Mouse (Mus musculus) heart, adult 11 months (tissue): Measurements from ENCODE around the gene Ube2s.
A peak's percentile ranks its signal among the peaks of the same experiment; 100 is the strongest.

Experiments
- DNase-seq: peaks from one replicate; pipeline ENCODE4 v3.0.0; 2022

Ube2s gene

DNA sequence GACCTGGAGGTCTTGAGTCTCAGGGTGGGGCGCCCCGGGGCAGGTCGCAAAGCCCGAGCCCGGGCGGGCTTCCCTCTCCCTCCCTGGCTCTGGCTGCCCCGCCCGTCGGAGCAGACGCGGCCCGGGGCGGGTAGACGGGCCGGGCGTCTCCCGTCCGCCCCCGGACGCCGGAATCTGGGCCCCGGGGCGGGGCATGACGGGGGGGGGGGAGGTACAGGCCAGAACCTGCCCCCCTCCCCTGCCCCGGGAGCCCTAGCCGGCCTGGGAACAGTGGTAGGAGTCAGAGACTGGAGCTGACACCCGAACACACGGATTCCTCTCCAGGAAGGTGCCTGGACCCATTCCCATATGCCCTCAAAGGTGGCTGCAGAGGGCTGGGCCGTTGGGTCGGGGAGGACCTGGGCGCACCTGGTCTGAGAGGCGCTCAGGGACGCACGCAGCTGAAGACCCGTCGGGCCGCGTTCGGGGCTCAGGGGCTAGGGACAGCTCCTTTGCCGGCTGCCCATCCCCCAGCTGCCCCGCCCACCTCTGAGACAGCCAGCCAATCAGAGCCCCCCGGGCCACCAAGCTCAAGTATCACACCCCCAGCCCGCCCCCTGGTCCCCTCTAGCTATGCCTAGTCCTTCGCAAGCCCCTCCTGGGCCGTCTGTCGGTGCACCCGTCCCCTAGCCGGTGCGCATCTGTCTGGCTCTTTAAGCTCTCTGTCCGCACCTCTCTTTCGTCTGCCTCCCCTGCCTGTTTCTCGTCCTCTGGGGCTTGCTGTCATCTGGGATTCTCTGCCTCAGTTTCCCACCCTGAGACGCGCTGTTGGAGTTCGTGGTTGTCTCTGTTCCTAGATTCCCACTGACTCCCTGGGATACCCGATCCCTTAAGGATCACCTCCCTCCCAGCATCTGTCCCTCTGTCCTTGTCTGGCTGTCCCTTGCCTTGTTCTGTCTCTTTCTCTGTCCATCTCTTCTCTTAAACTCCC, 35.2 kb downstream of the Ube2s start:
- DNase-seq: peak; percentile 97

- DNase-seq: peak; percentile 73
These were observed 36.3 kb downstream of the Ube2s start for GRCm38 (mm10) chr7:4776131-4776530.

- DNase-seq: no peak
These were observed 41.2 kb downstream of the Ube2s start, which contains the start of gene Fam71e2 for GRCm38 (mm10) chr7:4771202-4771601. TSS of gene Fam71e2 (minus strand) at chr7:4771302.

GRCm38 (mm10) chr7:4764946-4765710, 47.3 kb downstream of the Ube2s start:
- peak; percentile 69 for DNase-seq

GRCm38 (mm10) chr7:4759670-4760069, 52.7 kb downstream of the Ube2s start:
- DNase-seq: peak; percentile 79

- peak; percentile 97 for DNase-seq
These were observed 59.4 kb downstream of the Ube2s start, which contains the start of gene Cox6b2 for GRCm38 (mm10) chr7:4752821-4753570. TSS of gene Cox6b2 (minus strand) at chr7:4753094.

GRCm38 (mm10) chr7:4751971-4752820, 60.2 kb downstream of the Ube2s start:
- peak; percentile 93 for DNase-seq

DNA sequence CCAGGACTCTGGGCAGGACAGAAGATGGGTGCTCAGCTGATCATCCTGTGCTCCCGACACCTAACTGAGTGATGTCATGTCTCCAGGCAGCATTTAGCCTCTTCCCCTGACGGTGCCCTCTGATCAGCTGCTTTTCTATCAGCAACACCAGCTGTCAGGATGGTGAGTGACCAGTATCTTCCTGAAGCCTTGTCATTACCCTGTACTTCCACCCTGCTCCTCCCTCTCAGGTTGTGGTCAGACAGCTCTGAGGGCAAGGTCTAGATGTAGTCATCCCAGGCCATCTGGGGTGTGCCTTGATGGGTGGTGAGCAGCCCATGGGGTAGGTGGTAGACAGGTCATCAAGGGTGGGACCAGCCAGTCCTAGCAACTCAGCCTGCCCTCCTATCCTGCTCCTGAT, 63.2 kb downstream of the Ube2s start:
- DNase-seq: peak; percentile 82

- DNase-seq: peak; percentile 81
These were observed 64.1 kb downstream of the Ube2s start for GRCm38 (mm10) chr7:4748321-4748720.

DNA sequence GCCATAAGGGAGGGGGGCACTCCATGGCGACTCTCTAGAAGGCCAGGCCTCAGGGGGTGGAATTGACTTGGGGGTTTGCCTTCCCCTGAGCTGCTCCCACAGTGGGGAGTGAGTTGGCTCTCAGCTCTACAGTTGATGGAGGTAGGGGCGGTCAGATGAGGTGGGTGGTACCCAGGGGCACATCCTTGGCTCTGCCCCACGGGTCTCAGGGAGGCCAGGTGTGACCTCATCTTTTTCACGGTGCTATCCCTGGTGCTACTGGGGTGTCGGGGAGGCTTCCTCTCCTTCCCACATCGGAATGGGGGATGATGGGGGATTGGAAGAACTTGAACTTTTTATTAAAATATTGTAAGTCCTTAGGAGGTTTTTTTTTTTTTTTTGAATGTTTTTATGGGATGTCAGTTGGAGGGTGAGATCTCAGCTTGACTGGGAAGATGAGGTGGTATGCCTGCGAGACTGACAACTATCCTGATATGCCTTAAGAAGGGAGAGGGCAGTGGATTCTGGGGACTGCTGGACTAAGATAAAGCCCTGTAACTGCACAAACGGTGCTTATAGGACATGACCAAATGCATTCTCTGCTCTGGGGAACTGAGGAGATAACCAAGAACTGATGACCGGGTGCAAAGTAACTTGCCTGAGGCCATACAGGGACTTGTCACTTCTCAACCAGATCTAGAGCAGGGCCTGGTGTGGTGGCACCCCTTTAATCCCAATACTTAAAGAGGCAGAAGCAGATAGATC, 65.1 kb downstream of the Ube2s start:
- peak; percentile 87 for DNase-seq

- DNase-seq: peak; percentile 88
These were observed 65.9 kb downstream of the Ube2s start for GRCm38 (mm10) chr7:4746326-4746980.

DNA sequence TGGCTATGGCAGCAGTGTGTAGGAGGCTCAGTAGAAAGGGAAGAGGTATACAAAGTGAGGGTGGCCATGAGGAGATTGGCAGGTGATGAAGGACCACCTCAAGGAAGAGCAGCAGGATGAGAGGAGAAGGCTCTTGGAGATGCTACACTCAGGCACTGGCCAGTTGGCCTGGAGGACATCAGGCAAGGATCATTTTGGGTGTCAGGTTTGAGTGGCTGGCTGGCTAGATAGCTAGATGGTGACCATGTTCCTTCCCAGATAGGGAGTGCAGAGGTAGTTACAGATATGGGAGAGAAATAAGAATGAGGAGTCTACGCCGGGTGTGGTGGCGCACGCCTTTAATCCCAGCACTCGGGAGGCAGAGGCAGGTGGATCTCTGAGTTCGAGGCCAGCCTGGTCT, 67.5 kb downstream of the Ube2s start:
- peak; percentile 86 for DNase-seq
